Mouse (Mus musculus) kidney, adult 2 months (tissue): ENCODE measurements at regions not wholly inside any gene's neighbourhood (a gene's known extent, or its start where the extent isn't known, plus 50 kb on each side); places are given as distances from the start of the nearest gene placed in this dataset.
"Not testable (repeated sequence)": the region's sequence is repeated elsewhere in the genome, so short reads cannot be mapped to it uniquely, and the experiment has no call there.

Experiments
- DNase-seq: peaks from one replicate; pipeline ENCODE4 v3.0.0; 2021
- H3K27ac ChIP-seq: fragments of 200-500 bp; 2 replicates; pipeline ENCODE4 v1.5.1; 2012; ENCODE audit warnings: low read depth, low read length, control low read depth, inconsistent platforms; ENCODE audit not compliant: insufficient read depth
- H3K27me3 ChIP-seq: fragments of 200-500 bp; replicated peaks from 2 replicates; pipeline ENCODE4 v1.6.1; 2012; ENCODE audit warnings: mild to moderate bottlenecking, moderate library complexity, low read length, inconsistent platforms; ENCODE audit not compliant: control insufficient read depth, insufficient read depth
- H3K36me3 ChIP-seq: fragments of 200-500 bp; 2 replicates; pipeline ENCODE4 v1.6.1; 2012; ENCODE audit warnings: mild to moderate bottlenecking, moderate library complexity, low read length, inconsistent platforms; ENCODE audit not compliant: control insufficient read depth, insufficient read depth
- H3K4me1 ChIP-seq: fragments of 200-500 bp; 2 replicates; pipeline ENCODE4 v1.6.1; 2011; ENCODE audit warnings: low read length; ENCODE audit not compliant: control insufficient read depth, insufficient read depth
- H3K4me3 ChIP-seq: fragments of 200-500 bp; 2 replicates; pipeline ENCODE4 v1.5.1; 2011; ENCODE audit warnings: mild to moderate bottlenecking, low read depth, low read length, control low read depth; ENCODE audit not compliant: insufficient read depth
- CTCF ChIP-seq: fragments of 200-500 bp; conservative IDR thresholded peaks from 2 replicates; pipeline ENCODE4 v1.5.1; 2011; ENCODE audit warnings: low read depth, mild to moderate bottlenecking, control low read depth, low read length, moderate library complexity, mixed read lengths; ENCODE audit not compliant: insufficient read depth, insufficient read length
- POLR2A ChIP-seq: fragments of 200-500 bp; IDR thresholded peaks from one replicate; pipeline ENCODE4 v1.6.1; 2011; ENCODE audit warnings: low read depth, low read length, control low read depth
- WGBS: fragments of 180-500 bp; shearing (Covaris S2); methylation state at CpG from one replicate; pipeline ENCODE4 v1.1.7; 2018; 5-methylcytosine and 5-hydroxymethylcytosine counted together

DNA sequence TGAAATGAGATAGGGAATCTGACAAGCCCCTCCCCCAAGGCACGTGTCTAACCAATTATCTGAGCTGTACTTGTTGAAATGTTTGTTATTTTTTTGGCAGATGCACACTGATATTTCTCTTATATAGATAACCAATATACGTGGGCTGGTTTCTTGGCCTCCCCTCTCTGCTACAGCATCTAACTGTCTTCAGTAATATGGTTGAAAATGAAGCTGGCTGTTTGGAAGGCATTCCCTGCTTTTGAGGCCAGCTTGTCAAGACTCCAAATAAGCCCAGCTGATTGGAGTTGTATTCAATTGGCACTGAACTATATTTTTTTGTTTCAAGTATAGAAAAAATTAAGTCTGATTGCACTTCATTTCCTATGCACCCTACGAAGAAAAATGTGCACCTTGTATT lies 264.3 kb downstream of the Tdrd3 start:
- Histone ChIP-seq H3K27me3 (no peaks in the 10 kb centered on the region), H3K27ac (no peak overlapping the region), H3K4me1 (no peaks in the 10 kb centered on the region), H3K36me3 (no peaks in the 10 kb centered on the region), H3K4me3 (no peak overlapping the region)
- 76% methylated on average over 3 of the region's 3 CpGs for WGBS
- TF ChIP-seq POLR2A (no peak), CTCF (no peak)
- no peak for DNase-seq

DNA sequence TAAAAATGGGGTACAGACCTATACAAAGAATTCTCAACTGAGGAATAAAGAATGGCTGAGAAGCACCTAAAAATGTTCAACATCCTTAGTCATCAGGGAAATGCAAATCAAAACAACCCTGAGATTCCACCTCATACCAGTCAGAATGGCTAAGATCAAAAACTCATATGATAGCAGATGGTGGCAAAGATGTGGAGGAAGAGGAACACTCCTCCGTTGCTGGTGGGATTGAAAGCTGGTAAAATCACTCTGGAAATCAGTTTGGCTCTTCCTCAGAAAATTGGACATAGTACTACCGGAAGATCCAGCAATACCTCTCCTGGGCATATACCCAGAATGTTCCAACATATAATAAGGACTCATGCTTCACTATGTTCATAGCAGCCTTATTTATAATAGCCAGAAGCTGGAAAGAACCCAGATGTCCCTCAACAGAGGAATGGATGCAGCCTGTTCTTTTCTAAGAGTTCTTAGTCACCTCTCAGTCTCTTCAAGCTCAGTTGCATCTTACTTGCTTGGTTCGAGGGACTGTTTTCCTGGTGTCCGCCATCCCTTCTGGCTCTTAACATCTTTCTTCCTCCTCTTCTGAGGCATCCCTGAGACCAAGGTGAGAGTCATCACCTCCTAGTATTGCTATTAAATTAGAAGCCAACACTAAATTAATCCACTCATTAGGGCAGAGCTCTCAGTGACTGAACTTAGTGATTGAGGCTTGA lies 266.8 kb downstream of the Tdrd3 start:
- not testable (repeated sequence) for H3K27ac ChIP-seq, DNase-seq, H3K27me3 ChIP-seq, H3K4me1 ChIP-seq, H3K36me3 ChIP-seq, H3K4me3 ChIP-seq
- WGBS, result 86% methylated on average over 4 of the region's 4 CpGs

- TF ChIP-seq CTCF (no peak), POLR2A (no peak)
- 85% methylated on average over 3 of the region's 3 CpGs for WGBS
- Histone ChIP-seq H3K27ac (no peak overlapping the region), H3K4me3 (no peak overlapping the region), H3K36me3 (no peaks in the 10 kb centered on the region), H3K4me1 (no peaks in the 10 kb centered on the region), H3K27me3 (no peaks in the 10 kb centered on the region)
- DNase-seq, result no peak
These were observed 273.4 kb downstream of the Tdrd3 start for GRCm38 (mm10) chr14:87689866-87690265.

GRCm38 (mm10) chr14:87736456-87736855 lies 320.0 kb downstream of the Tdrd3 start:
- H3K4me3 ChIP-seq, result no peak overlapping the region
- no peak for DNase-seq
- H3K36me3 ChIP-seq, result no peaks in the 10 kb centered on the region
- WGBS, result 75% methylated on average over 1 of the region's 1 CpGs
- no peak for TF ChIP-seq POLR2A
- TF ChIP-seq CTCF, result no peak
- H3K4me1 ChIP-seq, result no peaks in the 10 kb centered on the region
- H3K27ac ChIP-seq, result no peak overlapping the region
- H3K27me3 ChIP-seq, result no peaks in the 10 kb centered on the region

DNA sequence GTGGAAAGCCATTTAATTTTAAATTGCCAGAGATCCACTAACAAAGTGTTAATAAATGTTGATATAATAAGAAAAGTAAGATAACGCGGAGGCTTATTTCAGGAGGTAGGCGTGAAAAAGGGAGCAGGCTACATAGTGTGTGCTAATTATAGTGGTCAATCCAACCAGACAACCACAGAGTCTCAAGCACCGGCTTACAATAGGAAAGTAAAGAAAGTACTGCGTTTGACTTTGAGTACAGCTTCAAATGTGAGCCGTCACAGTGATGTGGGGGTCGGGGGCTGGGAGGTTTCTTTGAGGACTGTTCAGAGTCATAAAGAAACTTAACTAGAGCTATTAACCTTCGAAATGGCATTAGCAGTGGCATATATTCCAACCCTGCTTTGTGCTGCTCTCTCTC lies 329.1 kb downstream of the Tdrd3 start:
- H3K27ac ChIP-seq, result no peak overlapping the region
- no peaks in the 10 kb centered on the region for H3K36me3 ChIP-seq
- no peak overlapping the region for H3K4me3 ChIP-seq
- DNase-seq, result no peak
- H3K27me3 ChIP-seq, result no peaks in the 10 kb centered on the region
- TF ChIP-seq POLR2A (no peak), CTCF (no peak)
- 52% methylated on average over 8 of the region's 8 CpGs for WGBS
- no peaks in the 10 kb centered on the region for H3K4me1 ChIP-seq

GRCm38 (mm10) chr14:87746011-87746410 lies 329.6 kb downstream of the Tdrd3 start:
- no peaks in the 10 kb centered on the region for H3K4me1 ChIP-seq
- no peak for TF ChIP-seq POLR2A
- TF ChIP-seq CTCF, result no peak
- no peak for DNase-seq
- WGBS, result 71% methylated on average over 5 of the region's 5 CpGs
- no peaks in the 10 kb centered on the region for H3K27me3 ChIP-seq
- no peak overlapping the region for H3K4me3 ChIP-seq
- no peak overlapping the region for H3K27ac ChIP-seq
- no peaks in the 10 kb centered on the region for H3K36me3 ChIP-seq

DNA sequence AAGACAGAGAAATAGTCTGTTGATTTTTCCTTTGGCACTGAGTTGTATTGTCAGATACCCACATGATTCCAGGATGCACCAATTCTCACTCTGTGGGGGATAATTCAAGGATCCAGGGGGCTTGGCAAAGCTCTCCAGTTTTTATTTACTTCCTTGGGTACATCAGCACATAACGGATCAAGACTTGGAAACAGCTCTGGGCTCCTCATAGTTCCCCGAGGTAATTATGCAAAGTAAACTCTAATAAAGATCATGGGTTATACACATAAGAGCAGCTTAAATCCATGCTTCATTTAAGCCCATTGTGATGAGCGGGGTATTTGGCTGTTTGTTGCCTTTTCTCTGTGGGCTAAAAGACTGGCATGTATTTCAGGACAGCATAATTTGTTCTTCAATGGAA lies 332.6 kb downstream of the Tdrd3 start:
- 75% methylated on average over 3 of the region's 3 CpGs for WGBS
- H3K4me1 ChIP-seq, result no peaks in the 10 kb centered on the region
- H3K27ac ChIP-seq, result no peak overlapping the region
- no peak for TF ChIP-seq CTCF
- TF ChIP-seq POLR2A, result no peak
- no peak for DNase-seq
- H3K4me3 ChIP-seq, result no peak overlapping the region
- no peaks in the 10 kb centered on the region for H3K36me3 ChIP-seq
- H3K27me3 ChIP-seq, result no peaks in the 10 kb centered on the region

GRCm38 (mm10) chr14:87749762-87750161 lies 333.3 kb downstream of the Tdrd3 start:
- H3K27ac ChIP-seq, result no peak overlapping the region
- TF ChIP-seq POLR2A (no peak), CTCF (no peak)
- H3K36me3 ChIP-seq, result no peaks in the 10 kb centered on the region
- no peaks in the 10 kb centered on the region for H3K4me1 ChIP-seq
- no peak for DNase-seq
- H3K27me3 ChIP-seq, result no peaks in the 10 kb centered on the region
- no peak overlapping the region for H3K4me3 ChIP-seq
